Mouse (Mus musculus) lung, embryonic 15.5 days (tissue): Measurements from ENCODE around the gene Ercc6l2. TPM values are rescaled to one million over a fixed set of nuclear protein-coding genes. Genes with fewer than 3 reads are reported as not detected.

ENCODE experiments used
- ATAC-seq: fragments of 200-750 bp; cut with Nextera tagmentation; 2 replicates; pipeline ENCODE4 v1.8.0; 2017; ENCODE audit warnings: moderate number of reproducible peaks, borderline replicate concordance; ENCODE audit not compliant: low FRiP score, low TSS enrichment; ENCODE audit errors: extremely low read depth
- H3K27ac ChIP-seq: fragments of 300-500 bp; sonication (generic); 2 replicates; pipeline ENCODE4 v1.5.1; 2015; ENCODE audit warnings: moderate library complexity, mild to moderate bottlenecking, inconsistent platforms
- H3K27me3 ChIP-seq: fragments of 300-500 bp; sonication (generic); 2 replicates; pipeline ENCODE4 v1.6.1; 2015; ENCODE audit warnings: inconsistent platforms
- H3K36me3 ChIP-seq: fragments of 300-500 bp; sonication (generic); 2 replicates; pipeline ENCODE4 v1.6.1; 2015; ENCODE audit warnings: inconsistent platforms
- H3K4me1 ChIP-seq: fragments of 300-500 bp; sonication (generic); 2 replicates; pipeline ENCODE4 v1.6.1; 2015; ENCODE audit warnings: inconsistent platforms
- H3K4me2 ChIP-seq: fragments of 300-500 bp; sonication (generic); 2 replicates; pipeline ENCODE4 v1.6.1; 2015; ENCODE audit warnings: inconsistent platforms, mild to moderate bottlenecking, moderate library complexity
- H3K4me3 ChIP-seq: fragments of 300-500 bp; sonication (generic); 2 replicates; pipeline ENCODE4 v1.5.1; 2015; ENCODE audit warnings: mild to moderate bottlenecking, inconsistent platforms
- H3K9ac ChIP-seq: fragments of 300-500 bp; sonication (generic); 2 replicates; pipeline ENCODE4 v1.6.1; 2015; ENCODE audit warnings: inconsistent platforms
- H3K9me3 ChIP-seq: fragments of 300-500 bp; sonication (generic); 2 replicates; pipeline ENCODE4 v1.6.1; 2016; ENCODE audit warnings: inconsistent platforms
- WGBS: fragments of 180-500 bp; shearing (Covaris S2); methylation state at CpG from one replicate; pipeline ENCODE4 v1.1.7; 2015; 5-methylcytosine and 5-hydroxymethylcytosine counted together
- polyA plus RNA-seq: library from polyadenylated mRNA; unstranded; fragments of >200 nt; fragmentation: Nextera tagmentation; extraction: Ambion mirVana; gene quantifications from 2 replicates; pipeline ENCODE4 v1.2.1, GENCODE M21; 2015

Ercc6l2 gene
- polyA plus RNA-seq, 1 experiment from 2014 or later = 28.0 TPM

- H3K27ac ChIP-seq = peak overlapping the region; percentile 65
- 0 out of 2 replicates have a peak, but pooled peaks cover 5% of the 10 kb centered on the region for H3K36me3 ChIP-seq
- H3K9ac ChIP-seq = peak overlapping the region; percentile 21; the same call in 1 of the 2 replicates
- ATAC-seq = peak; percentile 50
- H3K9me3 ChIP-seq = no peaks in the 10 kb centered on the region
- H3K4me3 ChIP-seq = peak overlapping the region; percentile 24
- no peaks in the 10 kb centered on the region for H3K27me3 ChIP-seq
- H3K4me1 ChIP-seq = peaks cover 18% of the 10 kb centered on the region
- H3K4me2 ChIP-seq = peak overlapping the region; percentile 53
- 24% methylated on average over 12 of the region's 12 CpGs for WGBS
Measured at GRCm38 (mm10) chr13:63900679-63901302, 85.8 kb downstream of the Ercc6l2 start.

DNA sequence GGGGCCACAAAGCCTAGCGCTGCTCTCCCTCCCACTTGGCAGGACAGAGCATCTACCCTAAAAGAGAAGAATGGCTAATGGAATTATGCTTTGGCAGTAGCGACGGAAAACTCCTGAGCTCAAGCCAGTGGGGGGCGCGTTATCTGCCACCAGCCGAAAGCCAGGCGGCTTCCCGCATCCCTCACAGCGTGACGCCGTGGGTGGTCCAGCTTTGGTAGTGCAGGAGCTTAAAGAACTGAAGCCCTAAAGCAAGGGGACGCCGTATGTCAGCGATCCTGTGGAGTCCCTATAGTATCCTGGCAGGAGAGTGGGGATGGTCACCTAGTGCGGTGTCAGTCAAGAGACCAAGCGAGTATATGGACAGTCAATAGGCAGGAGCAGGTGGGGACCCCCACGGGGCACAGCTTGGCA is 86.3 kb downstream of the Ercc6l2 start:
- no peaks in the 10 kb centered on the region for H3K9me3 ChIP-seq
- peaks cover 20% of the 10 kb centered on the region for H3K4me1 ChIP-seq
- H3K27ac ChIP-seq = peak overlapping the region; percentile 65
- peak overlapping the region; percentile 21 for H3K9ac ChIP-seq
- peak overlapping the region; percentile 53 for H3K4me2 ChIP-seq
- 7% methylated on average over 17 of the region's 17 CpGs for WGBS
- 0 out of 2 replicates have a peak, but pooled peaks cover 3% of the 10 kb centered on the region for H3K36me3 ChIP-seq
- ATAC-seq = peak; percentile 78
- H3K4me3 ChIP-seq = peak overlapping the region; percentile 24
- no peaks in the 10 kb centered on the region for H3K27me3 ChIP-seq

- Histone ChIP-seq H3K9ac (peak overlapping the region; percentile 21), H3K27ac (peak overlapping the region; percentile 65), H3K4me2 (peak overlapping the region; percentile 53), H3K9me3 (no peaks in the 10 kb centered on the region), H3K4me3 (peak overlapping the region; percentile 24), H3K27me3 (no peaks in the 10 kb centered on the region), H3K36me3 (no peaks in the 10 kb centered on the region), H3K4me1 (peaks cover 26% of the 10 kb centered on the region)
- WGBS = 20% methylated on average over 28 of the region's 28 CpGs
- ATAC-seq = peak; percentile 75
Measured at GRCm38 (mm10) chr13:63901714-63902597, 86.9 kb downstream of the Ercc6l2 start.

DNA sequence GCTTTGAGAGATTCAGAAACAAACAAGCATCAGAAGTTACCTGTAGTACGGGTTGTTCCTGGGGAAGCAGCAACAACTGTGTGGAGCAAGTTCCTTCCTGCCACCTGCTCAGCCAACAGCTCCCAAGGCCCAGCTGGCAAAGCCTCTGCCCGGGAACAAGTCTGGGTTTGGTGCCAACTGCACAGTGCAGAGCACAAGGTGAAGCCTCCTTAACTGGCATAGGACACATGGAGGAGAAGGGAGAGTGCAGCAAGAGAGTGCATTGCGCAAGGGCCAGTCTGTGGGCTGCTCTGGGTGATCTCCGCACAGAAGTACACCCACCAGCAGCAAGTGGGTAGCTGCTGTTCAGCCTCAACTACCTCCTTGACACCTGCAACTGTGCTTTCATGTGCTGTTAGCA is 91.5 kb downstream of the Ercc6l2 start:
- no peak for ATAC-seq
- Histone ChIP-seq H3K4me2 (no peak overlapping the region), H3K27me3 (no peaks in the 10 kb centered on the region), H3K36me3 (no peaks in the 10 kb centered on the region), H3K27ac (no peak overlapping the region), H3K9ac (no peak overlapping the region), H3K9me3 (no peaks in the 10 kb centered on the region), H3K4me1 (peaks cover 38% of the 10 kb centered on the region), H3K4me3 (no peak overlapping the region)
- 62% methylated on average over 4 of the region's 4 CpGs for WGBS

GRCm38 (mm10) chr13:63907437-63907836 is 92.4 kb downstream of the Ercc6l2 start:
- Histone ChIP-seq H3K9me3 (no peaks in the 10 kb centered on the region), H3K27ac (no peak overlapping the region), H3K27me3 (no peaks in the 10 kb centered on the region), H3K4me2 (no peak overlapping the region), H3K4me3 (no peak overlapping the region), H3K9ac (no peak overlapping the region), H3K36me3 (no peaks in the 10 kb centered on the region), H3K4me1 (peaks cover 36% of the 10 kb centered on the region)
- WGBS = 47% methylated on average over 4 of the region's 4 CpGs
- ATAC-seq = no peak

GRCm38 (mm10) chr13:63910141-63910804 is 95.2 kb downstream of the Ercc6l2 start:
- peak overlapping the region; percentile 78 for H3K27ac ChIP-seq
- peaks cover 47% of the 10 kb centered on the region for H3K4me1 ChIP-seq
- no peak overlapping the region for H3K4me2 ChIP-seq
- WGBS = 37% methylated on average over 5 of the region's 5 CpGs
- no peak overlapping the region for H3K4me3 ChIP-seq
- no peaks in the 10 kb centered on the region for H3K9me3 ChIP-seq
- ATAC-seq = peak; percentile 35; the same call in 1 of the 2 replicates
- no peak overlapping the region for H3K9ac ChIP-seq
- H3K36me3 ChIP-seq = no peaks in the 10 kb centered on the region
- no peaks in the 10 kb centered on the region for H3K27me3 ChIP-seq

DNA sequence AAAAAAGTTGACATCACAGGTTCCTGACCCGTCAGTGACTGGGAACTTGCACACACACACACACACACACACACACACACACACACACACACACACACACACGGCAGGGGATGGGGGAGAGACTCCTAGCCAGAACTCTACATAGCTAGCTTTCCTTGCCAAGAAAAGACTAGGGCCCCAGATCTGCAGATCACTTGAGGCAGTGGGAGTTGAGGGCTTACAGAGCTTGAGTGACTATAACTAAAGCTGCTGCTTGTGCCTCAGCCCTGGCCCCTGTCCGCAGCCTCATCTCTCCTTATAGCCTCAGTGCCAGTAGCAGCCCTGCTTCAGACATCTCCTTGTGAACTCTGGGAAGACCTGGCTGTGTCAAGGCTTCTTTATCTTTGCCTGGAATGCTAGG is 96.6 kb downstream of the Ercc6l2 start:
- WGBS = 20% methylated on average over 3 of the region's 3 CpGs
- Histone ChIP-seq H3K9me3 (no peaks in the 10 kb centered on the region), H3K27ac (peak overlapping the region; percentile 78), H3K27me3 (no peaks in the 10 kb centered on the region), H3K4me2 (no peak overlapping the region), H3K36me3 (no peaks in the 10 kb centered on the region), H3K4me3 (no peak overlapping the region), H3K4me1 (peaks cover 55% of the 10 kb centered on the region), H3K9ac (no peak overlapping the region)
- peak; percentile 12; the same call in 1 of the 2 replicates for ATAC-seq

- WGBS = 81% methylated on average over 6 of the region's 6 CpGs
- Histone ChIP-seq H3K4me2 (no peak overlapping the region), H3K4me3 (no peak overlapping the region), H3K27me3 (no peaks in the 10 kb centered on the region), H3K36me3 (no peaks in the 10 kb centered on the region), H3K27ac (no peak overlapping the region), H3K9me3 (no peaks in the 10 kb centered on the region), H3K4me1 (peaks cover 56% of the 10 kb centered on the region), H3K9ac (no peak overlapping the region)
- ATAC-seq = no peak
Measured at GRCm38 (mm10) chr13:63913136-63913535, 98.1 kb downstream of the Ercc6l2 start.

- 0 out of 2 replicates have a peak, but pooled peaks have one; percentile 3 for ATAC-seq
- H3K27me3 ChIP-seq = no peaks in the 10 kb centered on the region
- H3K4me3 ChIP-seq = no peak overlapping the region
- H3K9me3 ChIP-seq = no peaks in the 10 kb centered on the region
- peak overlapping the region; percentile 22; the same call in 1 of the 2 replicates for H3K4me2 ChIP-seq
- H3K36me3 ChIP-seq = no peaks in the 10 kb centered on the region
- peak overlapping the region; percentile 97 for H3K27ac ChIP-seq
- H3K9ac ChIP-seq = no peak overlapping the region
- 11% methylated on average over 3 of the region's 3 CpGs for WGBS
- peaks cover 71% of the 10 kb centered on the region for H3K4me1 ChIP-seq
Measured at GRCm38 (mm10) chr13:63915176-63915575, 100.1 kb downstream of the Ercc6l2 start.

GRCm38 (mm10) chr13:63915684-63916083 is 100.6 kb downstream of the Ercc6l2 start:
- 55% methylated on average over 1 of the region's 1 CpGs for WGBS
- peaks cover 66% of the 10 kb centered on the region for H3K4me1 ChIP-seq
- H3K4me3 ChIP-seq = no peak overlapping the region
- H3K27ac ChIP-seq = peak overlapping the region; percentile 97
- H3K27me3 ChIP-seq = no peaks in the 10 kb centered on the region
- H3K4me2 ChIP-seq = no peak overlapping the region
- H3K9ac ChIP-seq = no peak overlapping the region
- ATAC-seq = no peak
- H3K36me3 ChIP-seq = no peaks in the 10 kb centered on the region
- H3K9me3 ChIP-seq = no peaks in the 10 kb centered on the region

DNA sequence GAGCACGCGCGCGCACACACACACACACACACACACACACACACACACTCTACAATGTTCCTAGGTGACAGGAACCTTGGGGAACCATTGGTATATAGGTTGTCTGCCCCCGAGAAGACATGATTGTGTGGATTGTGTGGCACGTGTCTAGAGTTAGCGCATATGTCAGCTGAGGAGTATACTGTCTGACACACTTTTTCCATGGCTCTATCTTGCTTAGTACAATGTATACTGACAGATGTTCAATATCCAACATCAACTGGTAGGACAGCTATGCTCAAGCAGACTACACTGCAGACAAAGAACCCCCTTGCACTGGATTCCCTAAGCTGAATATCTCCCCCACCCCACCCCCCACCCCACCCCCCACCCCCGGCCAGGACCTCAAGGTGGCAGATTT is 101.5 kb downstream of the Ercc6l2 start:
- no peaks in the 10 kb centered on the region for H3K36me3 ChIP-seq
- peak; percentile 51 for ATAC-seq
- H3K4me1 ChIP-seq = peaks cover 64% of the 10 kb centered on the region
- H3K4me2 ChIP-seq = no peak overlapping the region
- no peak overlapping the region for H3K9ac ChIP-seq
- 0 out of 2 replicates have a peak, but pooled peaks cover 2% of the 10 kb centered on the region for H3K9me3 ChIP-seq
- H3K27me3 ChIP-seq = no peaks in the 10 kb centered on the region
- WGBS = 70% methylated on average over 8 of the region's 8 CpGs
- H3K4me3 ChIP-seq = no peak overlapping the region
- peak overlapping the region; percentile 97 for H3K27ac ChIP-seq
